Mouse (Mus musculus) liver, postnatal 0 days (tissue): Measurements from ENCODE around the gene Gm49337.

Source experiments
- CTCF ChIP-seq: sonication (generic); IDR thresholded peaks from 2 replicates; pipeline ENCODE4 v1.5.1; 2016; ENCODE audit warnings: antibody characterized with exemption, low read depth
- EP300 ChIP-seq: IDR thresholded peaks from 2 replicates; pipeline ENCODE4 v1.6.1; 2016; ENCODE audit warnings: antibody characterized with exemption, low read depth, mild to moderate bottlenecking

GRCm38 (mm10) chr4:116322127-116322526, 148.9 kb downstream of the Gm49337 start:
- no peak for TF ChIP-seq EP300
- no peak for TF ChIP-seq CTCF
